Mouse (Mus musculus): Measurements from ENCODE around the gene Dnajc5. TPM values are rescaled to one million over a fixed set of nuclear protein-coding genes. Genes with fewer than 3 reads are reported as not detected.

The Dnajc5 gene
- polyA plus RNA-seq (2012), result 27.9 and 31.8 TPM in 2 replicates

DNA sequence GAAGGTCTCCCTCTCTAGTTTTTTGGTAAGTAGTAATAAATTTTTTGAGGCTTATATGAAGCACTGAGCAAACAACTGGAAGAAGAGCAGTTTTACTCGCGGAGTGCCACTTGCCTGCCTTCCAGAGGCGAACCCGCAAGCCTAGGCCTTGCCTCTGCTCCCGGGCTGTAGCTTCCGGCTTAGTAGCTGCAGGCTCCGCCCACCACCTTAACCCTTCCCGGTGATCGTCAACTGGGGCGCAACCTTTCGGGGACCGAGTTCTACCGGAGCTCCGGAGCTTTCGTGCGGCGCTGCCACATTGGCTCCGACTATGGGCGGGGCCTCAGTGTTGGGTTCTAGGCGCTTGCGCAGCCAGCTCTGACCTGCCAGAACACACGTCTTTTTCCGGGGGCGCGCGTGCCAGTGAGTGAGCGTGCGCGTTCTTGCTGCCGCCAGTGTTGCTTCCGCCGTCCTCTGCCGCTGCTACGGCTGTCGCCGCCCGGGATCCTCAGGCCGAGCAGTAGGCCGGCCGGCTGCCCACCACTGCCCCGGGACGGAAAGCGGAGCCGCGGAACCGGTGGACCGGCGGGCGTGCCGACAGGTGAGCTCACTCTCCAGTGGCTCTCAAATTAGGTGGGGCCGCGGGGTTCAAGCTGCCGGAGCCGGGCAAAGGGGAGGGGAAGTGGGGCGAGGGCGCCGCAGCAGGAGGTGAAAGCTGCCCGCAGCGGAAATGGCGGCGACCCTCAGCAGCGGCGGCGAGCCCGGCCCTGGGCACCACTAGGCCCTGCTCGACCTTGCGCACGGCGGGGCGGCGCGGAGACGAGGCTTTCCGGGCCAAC is at the start of gene Dnajc5:
TSS of gene Dnajc5 (plus strand) at position 368 of the 818 bp plus-strand sequence.
- TF ChIP-seq GATA1 (IDR thresholded peaks at IDR 0.05; ENCODE audit: low read length), result no peak

DNA sequence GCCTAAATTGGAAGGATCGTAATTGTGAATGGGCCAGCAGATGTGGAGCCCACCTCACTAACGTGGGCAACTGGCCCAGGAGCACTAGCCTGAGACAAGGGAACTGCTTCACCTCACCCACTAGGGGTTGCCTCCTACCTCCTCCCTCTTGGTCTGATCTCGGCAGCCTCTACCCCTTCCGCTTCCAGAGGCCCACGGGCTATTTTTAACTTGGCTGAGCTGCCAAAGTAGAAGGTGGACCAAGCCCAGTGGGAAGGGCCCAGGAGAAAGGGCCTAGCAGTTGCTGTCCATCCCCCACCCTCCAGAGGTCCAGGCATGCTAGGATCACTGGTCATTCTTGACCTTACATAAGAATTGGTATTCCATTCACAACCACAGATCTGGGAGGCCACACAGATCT is 49.0 kb upstream of the Dnajc5 start:
- TF ChIP-seq GATA1 (IDR thresholded peaks at IDR 0.05; ENCODE audit: low read length), result no peak

DNA sequence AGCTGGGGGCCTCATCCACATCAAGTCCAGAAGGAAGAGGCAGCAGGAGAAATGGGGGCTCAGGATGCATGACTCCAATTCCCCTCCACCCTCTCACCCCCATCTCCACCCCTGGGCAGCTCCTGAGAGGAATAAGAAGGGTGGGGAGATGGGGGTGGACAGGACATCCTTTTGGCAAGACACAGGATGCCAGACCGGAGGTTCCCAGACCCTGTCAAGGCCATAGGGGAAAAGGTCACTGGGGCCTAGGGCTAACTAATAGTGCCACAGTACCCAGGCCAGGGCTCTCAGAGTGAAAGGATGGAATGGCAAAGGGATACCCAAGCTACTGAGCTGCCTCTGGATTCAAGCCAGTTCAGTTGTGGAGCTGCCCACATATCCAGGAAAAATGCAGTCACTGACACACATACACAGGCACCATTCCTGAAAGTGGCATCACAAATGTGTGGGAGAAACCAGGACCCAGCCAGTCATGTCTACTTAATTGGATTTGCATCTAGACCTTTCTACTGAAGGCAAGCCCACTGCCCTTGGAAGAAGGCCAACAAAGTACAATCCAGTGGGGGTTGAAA is 47.9 kb upstream of the Dnajc5 start:
- TF ChIP-seq GATA1 (IDR thresholded peaks at IDR 0.05; ENCODE audit: low read length), result no peak

DNA sequence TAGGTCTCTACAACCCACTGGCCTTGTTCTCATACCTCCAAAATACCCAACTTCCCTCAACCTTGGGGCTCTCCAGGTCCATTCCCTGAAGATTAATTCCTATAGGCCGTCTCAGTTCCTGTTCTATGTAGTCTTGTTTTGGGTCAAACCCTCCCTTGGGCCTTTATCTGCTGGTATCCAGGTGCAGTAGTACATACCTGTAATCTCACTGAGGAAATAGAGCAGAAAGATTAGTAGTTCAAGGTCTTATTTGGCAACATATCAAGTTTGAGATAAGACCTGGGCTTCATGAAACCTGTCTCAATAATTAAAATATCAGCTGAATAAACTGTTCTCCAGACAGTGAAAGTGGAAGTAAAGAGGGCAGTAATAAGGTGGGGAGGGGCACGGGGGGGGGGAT is 37.2 kb upstream of the Dnajc5 start:
- TF ChIP-seq GATA1 (IDR thresholded peaks at IDR 0.05; ENCODE audit: low read length), result no peak

DNA sequence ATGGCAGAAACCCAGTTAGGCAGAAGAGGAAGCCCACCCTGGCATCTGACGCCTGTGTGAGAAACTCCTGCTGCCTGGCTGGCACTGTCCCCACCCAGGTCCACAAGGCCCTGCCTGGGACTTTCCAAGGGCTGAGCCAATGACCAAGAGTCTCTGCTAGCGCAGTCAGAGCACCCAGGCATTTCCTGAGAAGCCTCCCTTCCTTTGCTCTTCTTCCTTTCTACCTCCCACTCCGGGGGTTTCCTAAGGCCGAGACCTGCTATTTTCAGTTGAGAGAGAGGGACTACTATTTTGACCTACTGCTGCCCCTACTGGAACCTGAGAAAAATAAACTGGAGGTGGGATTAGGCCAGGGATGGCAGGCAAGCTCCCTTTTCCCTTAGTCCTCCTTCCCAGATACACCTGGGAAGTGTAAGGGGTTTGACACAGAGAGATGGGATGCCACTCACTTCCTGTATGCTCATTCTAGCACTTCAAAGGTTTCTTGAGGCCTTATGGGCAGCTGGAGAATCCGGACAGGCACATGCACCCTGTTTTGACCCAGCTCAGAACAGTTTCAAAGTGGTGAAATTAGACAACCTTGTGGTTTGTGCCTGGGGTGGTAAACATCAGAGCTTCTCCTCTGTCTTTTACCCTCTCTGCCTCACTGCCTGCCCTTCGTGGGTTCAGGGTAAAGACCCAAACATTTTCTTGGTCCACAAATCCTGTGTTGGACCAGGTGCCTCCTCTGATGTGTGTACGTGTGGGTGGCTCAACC is 36.5 kb upstream of the Dnajc5 start:
- TF ChIP-seq GATA1 (IDR thresholded peaks at IDR 0.05; ENCODE audit: low read length), result no peak

DNA sequence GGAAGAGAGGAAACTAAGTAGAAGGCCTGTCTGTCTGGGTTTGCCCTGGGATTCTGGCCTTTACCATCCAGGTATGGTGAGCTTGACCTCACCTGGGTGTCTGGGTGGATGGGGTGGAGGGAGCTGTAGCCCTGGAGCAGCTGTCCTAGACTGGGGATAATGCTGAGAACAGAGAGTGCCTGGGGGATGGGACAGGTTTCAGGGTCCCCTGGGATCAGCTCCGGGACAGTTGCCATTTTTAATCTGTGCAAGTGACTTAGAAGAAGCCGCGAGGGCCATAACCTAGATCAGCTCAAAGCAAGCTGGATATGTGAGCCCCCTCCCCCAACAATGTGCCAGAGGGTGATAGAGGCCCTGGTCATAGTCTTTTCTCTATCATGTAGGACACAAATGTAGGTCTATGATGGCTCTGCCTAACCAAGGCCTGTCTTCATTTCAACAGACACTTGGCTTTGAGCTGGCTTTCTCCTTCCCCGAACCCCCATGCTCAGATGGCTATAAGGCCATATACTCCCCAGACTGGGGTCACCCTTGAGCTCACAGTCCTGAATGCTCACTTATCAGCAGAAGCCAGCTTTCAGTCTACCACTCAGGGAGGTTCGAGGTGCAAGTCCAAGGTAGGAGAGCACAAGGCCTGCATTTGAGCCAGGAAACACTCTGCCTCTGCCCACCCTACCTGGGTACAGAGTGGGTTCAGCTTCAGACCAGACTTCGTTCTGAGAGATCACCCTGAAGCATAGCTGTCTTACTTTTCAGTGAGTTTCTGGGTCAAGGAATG is 35.6 kb upstream of the Dnajc5 start:
- no peak for TF ChIP-seq GATA1 (IDR thresholded peaks at IDR 0.05; ENCODE audit: low read length)

DNA sequence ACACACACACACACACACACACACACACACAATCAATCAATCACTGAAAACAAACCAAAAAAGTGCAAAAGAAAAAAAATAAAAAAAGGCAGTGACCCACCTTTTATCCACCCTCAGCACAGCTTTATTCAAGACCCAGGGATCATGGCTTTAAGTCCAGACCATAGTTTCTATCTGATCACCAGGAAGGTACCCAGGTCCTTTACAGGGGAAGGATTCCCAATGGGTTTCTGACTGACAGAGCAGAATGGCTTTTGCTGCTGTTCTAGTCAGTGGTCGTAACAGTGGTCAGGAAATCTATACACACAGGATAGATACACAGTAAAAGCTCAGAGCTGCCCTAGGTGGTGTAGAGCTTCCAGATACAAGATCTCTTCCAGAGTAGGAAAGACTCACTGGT is 34.5 kb upstream of the Dnajc5 start:
- no peak for TF ChIP-seq GATA1 (IDR thresholded peaks at IDR 0.05; ENCODE audit: low read length)

DNA sequence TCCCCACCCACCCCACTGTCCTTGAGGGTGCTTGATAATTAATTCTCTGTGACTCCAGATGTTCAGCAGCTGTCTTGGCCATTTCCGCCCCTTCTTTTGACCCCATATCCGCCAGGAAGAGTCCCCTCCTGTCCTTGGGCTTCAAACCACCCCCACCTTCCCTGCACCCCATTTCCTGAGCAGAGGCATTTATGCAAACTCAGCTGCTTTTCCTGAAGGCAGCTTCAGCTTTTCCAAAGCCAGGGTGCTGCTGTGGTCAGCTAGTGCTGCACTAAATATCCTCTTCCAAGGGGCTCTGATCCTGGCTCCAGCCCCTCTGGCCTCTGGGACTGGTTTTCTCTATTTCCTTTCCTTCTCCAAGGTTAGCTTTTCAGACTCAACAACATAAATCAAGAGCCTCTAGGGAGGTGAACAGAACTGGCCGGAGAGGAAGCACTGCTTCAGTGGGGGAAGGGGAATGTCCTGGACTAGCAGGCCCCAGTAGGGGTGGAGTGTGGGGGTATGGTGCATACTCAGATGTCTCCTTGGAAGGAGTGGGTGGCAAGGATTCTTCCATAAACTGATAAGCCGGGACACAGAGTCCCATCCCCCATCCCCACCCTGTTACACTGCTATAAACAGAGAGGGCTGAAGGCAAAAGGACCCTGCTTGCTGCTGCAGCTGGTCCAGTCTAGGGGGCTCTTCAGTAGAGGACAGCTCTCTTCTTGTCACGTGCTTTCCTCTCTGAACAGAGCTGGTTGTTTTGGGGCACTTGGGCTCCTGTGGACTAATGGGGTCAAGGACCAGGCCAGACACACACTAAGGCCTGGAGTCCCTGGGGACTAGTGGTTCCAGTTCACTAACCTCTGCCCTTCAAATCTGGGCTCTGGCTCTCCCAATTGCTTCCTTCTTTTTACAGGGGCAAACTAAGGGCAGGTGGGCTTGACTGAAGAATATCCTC is 32.7 kb upstream of the Dnajc5 start:
- no peak for TF ChIP-seq GATA1 (IDR thresholded peaks at IDR 0.05; ENCODE audit: low read length)

DNA sequence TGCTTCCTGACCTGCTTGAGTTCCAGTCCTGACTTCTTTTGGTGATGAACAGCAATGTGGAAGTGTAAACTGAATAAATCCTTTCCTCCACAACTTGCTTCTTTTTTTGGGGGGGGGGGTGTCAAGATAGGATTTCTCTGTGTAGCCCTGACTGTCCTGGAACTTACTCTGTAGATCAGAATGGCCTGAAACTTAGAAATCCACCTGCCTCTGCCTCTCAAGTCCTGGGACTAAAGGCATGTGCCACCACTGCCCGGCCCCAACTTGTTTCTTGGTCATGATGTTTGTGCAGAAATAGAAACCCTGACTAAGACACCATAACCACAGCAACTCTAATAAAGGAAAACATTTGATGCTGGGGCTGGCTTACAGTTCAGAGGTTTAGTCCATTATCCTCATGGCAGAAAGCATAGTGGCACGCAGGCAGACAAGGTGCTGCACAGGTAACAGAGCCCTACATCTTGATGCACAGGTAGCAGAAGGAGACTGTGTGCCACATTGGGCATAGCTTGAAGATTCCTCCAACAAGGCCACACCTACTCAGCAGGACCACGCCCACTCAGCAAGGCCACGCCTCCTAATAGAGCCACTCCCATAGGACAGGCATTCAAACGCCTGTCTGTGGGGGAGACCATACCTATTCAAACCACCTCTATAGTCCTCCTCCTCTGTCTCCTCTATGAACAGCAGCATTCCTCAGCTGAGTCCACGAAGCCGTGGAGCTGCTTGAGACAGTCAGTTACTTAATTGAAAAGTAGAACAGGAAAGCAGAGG is 28.7 kb upstream of the Dnajc5 start:
- TF ChIP-seq GATA1 (IDR thresholded peaks at IDR 0.05; ENCODE audit: low read length), result no peak

DNA sequence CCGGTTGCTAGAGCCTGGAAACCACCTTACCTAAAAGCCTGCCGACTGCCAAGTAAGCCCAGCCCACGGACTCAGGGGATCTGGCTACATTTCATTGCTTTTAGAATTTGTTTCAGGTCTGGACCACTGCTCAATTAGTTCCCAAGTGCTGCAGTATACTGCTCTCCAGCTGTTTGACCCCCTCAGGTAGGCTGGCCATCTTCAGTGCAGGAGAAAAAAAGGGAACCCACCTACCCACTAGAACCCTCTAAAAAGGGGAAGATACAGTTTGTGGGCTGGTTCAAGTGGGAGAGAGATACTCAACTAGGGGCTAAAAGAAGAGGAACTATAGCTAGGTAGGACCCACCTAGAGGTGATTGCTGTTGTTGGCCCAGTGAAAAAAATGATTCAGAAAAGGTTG is 28.1 kb upstream of the Dnajc5 start:
- TF ChIP-seq GATA1 (IDR thresholded peaks at IDR 0.05; ENCODE audit: low read length), result no peak

DNA sequence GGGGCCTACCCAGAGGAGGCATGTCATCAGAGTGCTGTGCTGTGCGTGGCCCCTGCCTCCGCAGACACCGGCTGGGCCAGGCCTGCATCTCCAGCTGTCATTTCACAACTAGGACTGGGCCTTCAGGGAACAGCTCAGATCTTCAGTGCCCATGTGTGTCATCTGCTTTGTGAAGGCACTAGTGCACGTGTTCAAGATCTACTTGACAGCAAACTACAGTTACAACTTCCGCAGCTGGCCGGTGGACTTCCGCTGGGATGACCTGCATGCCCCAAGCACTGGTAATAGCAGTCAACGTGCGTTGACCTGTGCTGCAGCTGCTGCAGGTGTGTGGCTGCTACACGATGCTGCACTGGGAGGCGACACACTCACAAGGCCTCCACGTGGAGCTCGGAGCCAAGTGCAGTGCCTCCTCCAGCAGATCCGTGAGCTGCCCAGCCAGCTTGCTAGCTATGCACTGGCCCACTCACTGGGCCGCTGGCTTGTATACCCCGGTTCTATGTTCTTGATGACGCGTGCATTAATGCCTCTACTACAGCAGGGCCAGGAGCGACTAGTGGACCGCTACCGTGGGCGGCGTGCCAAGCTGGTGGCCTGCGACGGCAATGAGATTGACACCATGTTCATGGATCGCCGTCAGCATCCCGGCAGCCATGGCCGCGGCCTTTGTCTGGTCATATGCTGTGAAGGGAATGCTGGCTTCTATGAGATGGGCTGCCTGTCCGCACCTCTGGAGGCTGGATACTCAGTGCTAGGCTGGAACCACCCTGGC is 26.9 kb upstream of the Dnajc5 start, which contains the start of gene Abhd16b:
TSS of gene Abhd16b (plus strand) at position 51 of the 772 bp plus-strand sequence.
- no peak for TF ChIP-seq GATA1 (IDR thresholded peaks at IDR 0.05; ENCODE audit: low read length)

DNA sequence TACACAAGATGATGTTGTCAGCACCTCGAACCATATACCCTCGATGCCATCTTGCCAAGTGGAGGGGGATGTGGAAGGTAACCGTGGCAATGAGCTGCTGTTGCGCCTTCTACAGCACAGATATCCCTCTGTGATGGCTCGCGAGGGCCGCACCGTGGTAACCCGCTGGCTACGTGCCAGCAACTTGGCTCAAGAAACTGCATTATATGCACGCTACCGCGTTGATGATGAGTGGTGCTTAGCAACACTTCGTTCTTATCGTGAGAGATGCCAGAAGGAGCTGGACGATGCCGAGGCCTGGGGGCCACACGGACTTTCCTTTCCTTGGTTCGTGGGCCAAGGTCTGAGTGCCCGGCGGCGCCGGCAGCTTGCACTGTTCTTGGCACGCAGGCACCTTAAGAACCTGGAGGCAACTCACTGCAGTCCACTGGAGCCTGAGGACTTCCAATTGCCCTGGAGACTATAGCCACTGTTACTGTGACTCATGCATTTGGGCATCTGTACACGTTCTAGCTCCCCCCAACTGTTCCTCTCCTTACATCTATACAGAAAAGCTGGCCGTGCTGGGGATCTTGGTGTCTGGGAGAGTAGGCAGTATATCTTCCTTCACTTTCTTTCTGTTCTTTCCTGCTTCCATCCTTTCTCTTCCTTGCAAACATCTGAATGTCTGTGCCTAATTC is 25.9 kb upstream of the Dnajc5 start:
- no peak for TF ChIP-seq GATA1 (IDR thresholded peaks at IDR 0.05; ENCODE audit: low read length)

All from G1E-ER4 (cell line).